Mouse (Mus musculus): ENCODE data around the gene Chrne.

Gene Chrne

GRCm38 (mm10) chr11:70628431-70628830, 9.4 kb upstream of the Chrne start:
- DNase-seq (ENCODE audit: low read depth) = no peak

- DNase-seq (ENCODE audit: low read depth) = no peak
Measured at GRCm38 (mm10) chr11:70626877-70627276, 7.9 kb upstream of the Chrne start.

GRCm38 (mm10) chr11:70625473-70625872, 6.5 kb upstream of the Chrne start:
- peak; percentile 73 for DNase-seq (ENCODE audit: low read depth)

GRCm38 (mm10) chr11:70623053-70623742, 4.2 kb upstream of the Chrne start:
- peak; percentile 32 for DNase-seq (ENCODE audit: low read depth)

- peak; percentile 26 for DNase-seq (ENCODE audit: low read depth)
Measured at GRCm38 (mm10) chr11:70621972-70622814, 3.2 kb upstream of the Chrne start.

GRCm38 (mm10) chr11:70615516-70616093, 3.4 kb downstream of the Chrne start, which contains the start of gene 4930544D05Rik:
TSS of gene 4930544D05Rik (plus strand) at chr11:70615848.
- DNase-seq (ENCODE audit: low read depth) = no peak

- DNase-seq (ENCODE audit: low read depth) = no peak
Measured at GRCm38 (mm10) chr11:70615074-70615473, 3.9 kb downstream of the Chrne start.

- DNase-seq (ENCODE audit: low read depth) = no peak
Measured at GRCm38 (mm10) chr11:70612505-70612904, 6.5 kb downstream of the Chrne start.

GRCm38 (mm10) chr11:70610752-70611151, 8.3 kb downstream of the Chrne start:
- peak; percentile 41 for DNase-seq (ENCODE audit: low read depth)

GRCm38 (mm10) chr11:70608381-70609066, 10.5 kb downstream of the Chrne start:
- DNase-seq (ENCODE audit: low read depth) = no peak

- DNase-seq (ENCODE audit: low read depth) = no peak
Measured at GRCm38 (mm10) chr11:70607611-70608010, 11.4 kb downstream of the Chrne start.

GRCm38 (mm10) chr11:70606717-70607116, 12.3 kb downstream of the Chrne start:
- no peak for DNase-seq (ENCODE audit: low read depth)

GRCm38 (mm10) chr11:70605024-70605566, 13.9 kb downstream of the Chrne start:
- peak; percentile 89 for DNase-seq (ENCODE audit: low read depth)

- no peak for DNase-seq (ENCODE audit: low read depth)
Measured at GRCm38 (mm10) chr11:70598451-70598953, 20.5 kb downstream of the Chrne start.

- no peak for DNase-seq (ENCODE audit: low read depth)
Measured at GRCm38 (mm10) chr11:70597301-70597700, 21.7 kb downstream of the Chrne start.

- DNase-seq (ENCODE audit: low read depth) = no peak
Measured at GRCm38 (mm10) chr11:70596094-70596493, 22.9 kb downstream of the Chrne start.

GRCm38 (mm10) chr11:70595638-70596037, 23.4 kb downstream of the Chrne start:
- DNase-seq (ENCODE audit: low read depth) = no peak

GRCm38 (mm10) chr11:70594253-70594989, 24.6 kb downstream of the Chrne start:
- no peak for DNase-seq (ENCODE audit: low read depth)

GRCm38 (mm10) chr11:70591733-70592132, 27.3 kb downstream of the Chrne start:
- DNase-seq (ENCODE audit: low read depth) = no peak

- DNase-seq (ENCODE audit: low read depth) = no peak
Measured at GRCm38 (mm10) chr11:70586954-70587353, 32.1 kb downstream of the Chrne start.

- peak; percentile 60 for DNase-seq (ENCODE audit: low read depth)
Measured at GRCm38 (mm10) chr11:70586261-70586660, 32.8 kb downstream of the Chrne start.

All from NIH3T3 (cell line).